Mouse (Mus musculus): ENCODE measurements around the gene Hist1h4j.
"Not testable (repeated sequence)": the region's sequence is repeated elsewhere in the genome, so short reads cannot be mapped to it uniquely, and the experiment has no call there.

DNA sequence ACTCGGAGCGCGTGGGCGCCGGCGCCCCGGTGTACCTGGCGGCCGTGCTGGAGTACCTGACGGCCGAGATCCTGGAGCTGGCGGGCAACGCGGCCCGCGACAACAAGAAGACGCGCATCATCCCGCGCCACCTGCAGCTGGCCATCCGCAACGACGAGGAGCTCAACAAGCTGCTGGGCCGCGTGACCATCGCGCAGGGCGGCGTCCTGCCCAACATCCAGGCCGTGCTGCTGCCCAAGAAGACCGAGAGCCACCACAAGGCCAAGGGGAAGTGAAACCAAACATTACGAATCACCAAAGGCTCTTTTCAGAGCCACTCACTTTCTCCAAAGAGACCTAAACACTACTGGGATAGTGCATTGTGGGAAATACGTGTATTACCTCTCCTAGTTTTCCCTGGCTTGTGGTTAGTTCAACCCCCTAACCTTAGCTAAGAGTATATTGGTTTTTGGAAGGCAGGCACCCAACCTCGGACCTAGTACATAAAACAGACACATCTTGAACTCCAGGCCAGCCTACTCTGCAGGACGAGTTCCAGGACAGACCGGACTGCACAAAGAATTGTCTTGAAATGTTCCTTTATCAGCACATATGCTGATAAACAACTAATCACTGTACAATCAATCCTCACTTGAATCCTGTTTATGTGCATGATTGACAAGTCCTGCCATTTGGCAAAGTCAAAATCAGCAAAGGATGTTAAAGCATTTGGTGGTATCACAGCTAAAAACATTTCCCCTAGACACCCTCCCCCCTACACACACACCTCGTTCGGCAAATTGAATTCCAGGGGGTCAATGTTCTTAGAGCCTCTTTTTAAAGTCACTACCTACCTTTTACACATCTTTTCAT lies 18.1 kb upstream of the Hist1h4j start:
- TF ChIP-seq CTCF (IDR thresholded peaks at IDR 0.05; ENCODE audit: borderline replicate concordance, insufficient read depth, low read depth, low read length); POLR2A (IDR thresholded peaks at IDR 0.05; ENCODE audit: borderline replicate concordance, insufficient read depth, low read length): not testable (repeated sequence)

Measured in cerebellum, adult 2 months (tissue).